Mouse (Mus musculus): ENCODE data around the gene Mrpl16. TPM values are rescaled to one million over a fixed set of nuclear protein-coding genes. Genes with fewer than 3 reads are reported as not detected.

The Mrpl16 gene
- polyA plus RNA-seq, 1 experiment from 2014 or later, result 51.4 TPM

- DNase-seq (ENCODE audit: low spot score) (no peak), ATAC-seq (ENCODE audit: low FRiP score, low TSS enrichment) (no peak)
- TF ChIP-seq CTCF (IDR thresholded peaks at IDR 0.05; ENCODE audit: low read depth) (no peak), EP300 (optimal IDR thresholded peaks at IDR 0.05) (no peak)
- Histone ChIP-seq H3K9me3 (ENCODE audit: control insufficient read depth, low read length) (no peaks in the 10 kb centered on the region), H3K4me3 (ENCODE audit: low read depth, low read length) (peak within 1 kb of the TSS; percentile 87), H3K27me3 (ENCODE audit: control insufficient read depth, insufficient read depth, low read length) (no peaks in the 10 kb centered on the region), H3K4me2 (replicated peaks; ENCODE audit: low read depth) (peak within 1 kb of the TSS; percentile 90), H3K27ac (replicated peaks) (peak within 1 kb of the TSS; percentile 95), H3K4me1 (replicated peaks; ENCODE audit: control insufficient read depth, insufficient read depth) (0 out of 2 replicates have a peak, but pooled peaks cover 2% of the 10 kb centered on the region), H3K9ac (ENCODE audit: low read length) (peak within 1 kb of the TSS; percentile 89), H3K36me3 (ENCODE audit: control insufficient read depth, insufficient read depth, low read length) (no peaks in the 10 kb centered on the region)
- WGBS, result under 1% methylated on average over 20 of the region's 20 CpGs
These were observed 49.0 kb downstream of the Mrpl16 start, which contains the start of gene Stx3 for GRCm38 (mm10) chr19:11819143-11819700. Stx3 (minus strand) TSS chr19:11819403.

DNA sequence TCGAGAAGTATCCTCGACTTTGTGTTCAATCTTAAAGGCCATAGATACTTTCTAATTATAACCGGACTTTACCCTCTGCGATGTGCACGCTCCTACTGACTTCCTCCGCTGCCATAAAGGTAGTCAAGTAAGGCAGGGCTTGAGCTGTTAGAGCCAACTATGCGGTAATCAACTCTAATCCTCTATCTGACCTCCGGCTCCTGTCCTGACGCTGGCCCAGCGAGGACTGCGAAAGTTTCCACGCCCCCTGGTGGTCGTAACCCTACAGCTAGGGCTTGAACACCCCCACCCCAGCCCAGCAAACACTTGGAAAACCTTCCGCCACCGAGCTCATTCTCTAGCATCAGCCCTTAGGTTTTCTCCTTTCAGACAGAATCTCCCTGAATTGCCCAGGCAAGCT, 49.6 kb downstream of the Mrpl16 start:
- H3K9ac ChIP-seq (ENCODE audit: low read length), result no peak overlapping the region
- H3K27ac ChIP-seq (replicated peaks), result no peak overlapping the region
- DNase-seq (ENCODE audit: low spot score), result peak; percentile 78
- peak overlapping the region; percentile 90 for H3K4me2 ChIP-seq (replicated peaks; ENCODE audit: low read depth)
- H3K27me3 ChIP-seq (ENCODE audit: control insufficient read depth, insufficient read depth, low read length), result no peaks in the 10 kb centered on the region
- ATAC-seq (ENCODE audit: low FRiP score, low TSS enrichment), result peak; percentile 64
- H3K36me3 ChIP-seq (ENCODE audit: control insufficient read depth, insufficient read depth, low read length), result no peaks in the 10 kb centered on the region
- H3K4me1 ChIP-seq (replicated peaks; ENCODE audit: control insufficient read depth, insufficient read depth), result no peaks in the 10 kb centered on the region
- TF ChIP-seq EP300 (optimal IDR thresholded peaks at IDR 0.05) (no peak), CTCF (IDR thresholded peaks at IDR 0.05; ENCODE audit: low read depth) (peak; percentile 79)
- H3K4me3 ChIP-seq (ENCODE audit: low read depth, low read length), result peak overlapping the region; percentile 87
- H3K9me3 ChIP-seq (ENCODE audit: control insufficient read depth, low read length), result no peaks in the 10 kb centered on the region
- WGBS, result 0% methylated on average over 15 of the region's 15 CpGs

DNA sequence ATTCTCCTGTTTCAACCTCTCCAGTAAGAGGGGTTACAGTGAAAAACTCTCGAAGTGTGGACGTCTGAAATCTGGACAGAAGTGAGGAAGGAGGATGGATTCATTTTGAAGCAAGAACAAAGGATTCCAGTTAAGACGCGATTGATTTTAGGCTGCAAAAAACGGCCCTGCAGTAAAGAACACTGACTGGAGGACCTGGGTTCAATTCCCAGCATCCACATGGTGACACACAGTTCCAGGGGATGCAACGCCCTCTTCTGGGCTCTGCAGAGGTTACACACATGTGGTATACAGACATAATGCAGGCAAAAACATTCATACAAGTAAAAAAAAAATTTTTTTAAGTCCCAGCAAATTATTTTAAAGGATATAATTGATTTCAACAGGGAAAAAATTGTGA, 50.0 kb downstream of the Mrpl16 start:
- 30% methylated on average over 6 of the region's 6 CpGs for WGBS
- H3K4me1 ChIP-seq (replicated peaks; ENCODE audit: control insufficient read depth, insufficient read depth), result no peaks in the 10 kb centered on the region
- H3K9ac ChIP-seq (ENCODE audit: low read length), result no peak overlapping the region

DNA sequence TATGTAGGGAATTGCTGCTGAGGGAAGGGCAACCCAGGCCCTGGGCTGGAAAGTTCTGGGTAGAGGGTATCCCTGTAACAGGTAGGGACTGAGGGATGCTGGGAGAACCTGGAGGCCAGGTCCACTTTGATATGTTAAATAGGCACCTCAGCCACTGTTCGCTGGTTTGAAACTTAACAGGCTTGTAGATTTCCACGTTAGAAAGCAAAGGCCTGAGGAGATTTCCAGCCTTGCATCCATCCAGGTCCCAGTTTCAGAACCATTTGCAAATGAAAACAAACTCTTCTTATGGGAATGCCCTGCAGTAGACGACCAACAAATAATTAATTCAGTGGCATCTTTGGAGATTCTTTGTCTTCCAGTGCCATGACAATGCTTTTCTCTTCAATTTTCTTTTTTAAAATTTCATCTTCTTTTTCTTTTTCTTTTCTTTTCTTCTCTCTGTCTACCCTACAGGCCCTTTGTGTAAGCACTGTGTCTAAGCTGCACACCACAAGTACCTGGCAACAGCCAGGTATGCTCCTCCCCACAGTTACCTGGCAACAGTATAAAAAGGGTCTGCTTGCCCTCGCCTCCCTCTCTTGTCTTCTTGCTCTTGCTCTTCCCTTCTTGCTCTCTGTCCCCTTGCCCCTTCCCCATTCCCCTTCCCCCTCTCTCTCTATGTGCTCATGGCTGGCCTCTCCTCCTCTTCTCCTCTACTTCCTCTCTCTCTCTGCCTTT, 53.3 kb downstream of the Mrpl16 start:
- DNase-seq (ENCODE audit: low spot score) (no peak), ATAC-seq (ENCODE audit: low FRiP score, low TSS enrichment) (no peak)
- Histone ChIP-seq H3K36me3 (ENCODE audit: control insufficient read depth, insufficient read depth, low read length) (no peaks in the 10 kb centered on the region), H3K9ac (ENCODE audit: low read length) (no peak overlapping the region), H3K4me2 (replicated peaks; ENCODE audit: low read depth) (no peak overlapping the region), H3K4me1 (replicated peaks; ENCODE audit: control insufficient read depth, insufficient read depth) (no peaks in the 10 kb centered on the region), H3K27ac (replicated peaks) (no peak overlapping the region), H3K27me3 (ENCODE audit: control insufficient read depth, insufficient read depth, low read length) (no peaks in the 10 kb centered on the region), H3K4me3 (ENCODE audit: low read depth, low read length) (no peak overlapping the region), H3K9me3 (ENCODE audit: control insufficient read depth, low read length) (no peaks in the 10 kb centered on the region)
- TF ChIP-seq CTCF (IDR thresholded peaks at IDR 0.05; ENCODE audit: low read depth) (no peak), EP300 (optimal IDR thresholded peaks at IDR 0.05) (no peak)
- WGBS, result 45% methylated on average over 4 of the region's 4 CpGs

More for the DNA sequence above, 50.0 kb downstream of the Mrpl16 start:
- H3K9me3 ChIP-seq (ENCODE audit: control insufficient read depth, low read length), result no peaks in the 10 kb centered on the region
- no peaks in the 10 kb centered on the region for H3K36me3 ChIP-seq (ENCODE audit: control insufficient read depth, insufficient read depth, low read length)
- DNase-seq (ENCODE audit: low spot score), result peak; percentile 27
- H3K27ac ChIP-seq (replicated peaks), result no peak overlapping the region
- peak overlapping the region; percentile 90 for H3K4me2 ChIP-seq (replicated peaks; ENCODE audit: low read depth)
- no peaks in the 10 kb centered on the region for H3K27me3 ChIP-seq (ENCODE audit: control insufficient read depth, insufficient read depth, low read length)
- TF ChIP-seq EP300 (optimal IDR thresholded peaks at IDR 0.05), result no peak
- TF ChIP-seq CTCF (IDR thresholded peaks at IDR 0.05; ENCODE audit: low read depth), result peak; percentile 44; the same call in 1 of the 2 replicates
- no peak for ATAC-seq (ENCODE audit: low FRiP score, low TSS enrichment)
- H3K4me3 ChIP-seq (ENCODE audit: low read depth, low read length), result peak overlapping the region; percentile 87

Other genes with a start within 250 kb of the Mrpl16 start
- 8.6 and 9.1 TPM in 2 replicates for gene Ms4a4d, start 233.6 kb upstream of the Mrpl16 start, polyA plus RNA-seq (2015; fragmentation: Nextera tagmentation; extraction: Ambion mirVana)
- gene Ms4a6d, start 165.5 kb upstream of the Mrpl16 start, polyA plus RNA-seq (2015; fragmentation: Nextera tagmentation; extraction: Ambion mirVana), result 4.5 and 5.0 TPM in 2 replicates
- gene Ms4a2, start 146.7 kb upstream of the Mrpl16 start, polyA plus RNA-seq (2015; fragmentation: Nextera tagmentation; extraction: Ambion mirVana), result 0.16 and 0.24 TPM in 2 replicates
- gene Ms4a3, start 129.5 kb upstream of the Mrpl16 start, polyA plus RNA-seq (2015; fragmentation: Nextera tagmentation; extraction: Ambion mirVana), result 0.07 and 0.10 TPM in 2 replicates
- not detected in 2 replicates for gene Oosp2, start 109.8 kb upstream of the Mrpl16 start, polyA plus RNA-seq (2015; fragmentation: Nextera tagmentation; extraction: Ambion mirVana)
- gene Oosp1, start 79.2 kb upstream of the Mrpl16 start, polyA plus RNA-seq (2015; fragmentation: Nextera tagmentation; extraction: Ambion mirVana), result not detected in 2 replicates
- gene Oosp3, start 73.3 kb upstream of the Mrpl16 start, polyA plus RNA-seq (2015; fragmentation: Nextera tagmentation; extraction: Ambion mirVana), result not detected in 2 replicates
- 161 and 172 TPM in 2 replicates for gene Gif, start 22.8 kb upstream of the Mrpl16 start, polyA plus RNA-seq (2015; fragmentation: Nextera tagmentation; extraction: Ambion mirVana)
- 17.9 and 18.7 TPM in 2 replicates for gene Stx3, start 49.0 kb downstream of the Mrpl16 start, polyA plus RNA-seq (2015; fragmentation: Nextera tagmentation; extraction: Ambion mirVana)
- gene Olfr1417, start 68.8 kb downstream of the Mrpl16 start, polyA plus RNA-seq (2015; fragmentation: Nextera tagmentation; extraction: Ambion mirVana), result not detected in 2 replicates
- gene Olfr1418, start 90.7 kb downstream of the Mrpl16 start, polyA plus RNA-seq (2015; fragmentation: Nextera tagmentation; extraction: Ambion mirVana), result not detected in 2 replicates
- gene Olfr1419, start 104.7 kb downstream of the Mrpl16 start, polyA plus RNA-seq (2015; fragmentation: Nextera tagmentation; extraction: Ambion mirVana), result not detected in 2 replicates
- 0.06 and 0.08 TPM in 2 replicates for gene Olfr1420, start 116.2 kb downstream of the Mrpl16 start, polyA plus RNA-seq (2015; fragmentation: Nextera tagmentation; extraction: Ambion mirVana)
- gene Patl1, start 142.0 kb downstream of the Mrpl16 start, polyA plus RNA-seq (2015; fragmentation: Nextera tagmentation; extraction: Ambion mirVana), result 5.7 and 6.6 TPM in 2 replicates
- gene Osbp, start 195.6 kb downstream of the Mrpl16 start, polyA plus RNA-seq (2015; fragmentation: Nextera tagmentation; extraction: Ambion mirVana), result 4.3 and 4.5 TPM in 2 replicates

All from stomach, postnatal 0 days (tissue).